11 mouse cellular contexts compared by ENCODE assay signal in genomic region chr10:68318438-68318979, GRCm38 (mm10). TPM values are rescaled to one million over a fixed set of nuclear protein-coding genes. Genes with fewer than 3 reads are reported as not detected.
DNase-seq lines count a peak whose midpoint lies in the region; ATAC-seq and TF ChIP-seq lines count a peak whose summit lies in the region.
"Had no signal": no experiment of that assay in that cellular context is flagged by ENCODE, and none has a peak within 500 bp of the region (broad histone marks: within the 10 kb centered on the region; RNA-seq: fewer than 3 reads in every experiment).

No protein-coding gene starts in this region.

- no peaks in the 10 kb centered on the region for H3K27me3 ChIP-seq in stomach, embryonic 14.5 days (ENCODE audit: control insufficient read depth, insufficient read depth, low read length)
- no peaks in the 10 kb centered on the region for H3K27me3 ChIP-seq in stomach, postnatal 0 days (ENCODE audit: control insufficient read depth, insufficient read depth, low read length)
- H3K27me3 ChIP-seq in stomach, embryonic 15.5 days (replicated peaks) = no peaks in the 10 kb centered on the region
- no peaks in the 10 kb centered on the region for H3K27me3 ChIP-seq in hindbrain, embryonic 14.5 days (ENCODE audit: control insufficient read depth, insufficient read depth, low read length)
- H3K27me3 ChIP-seq: forebrain, embryonic 15.5 days had no signal

- peak overlapping the region; percentile 40; the same call in 1 of the 2 replicates for H3K27ac ChIP-seq in stomach, embryonic 14.5 days (ENCODE audit: low read length)
- H3K27ac ChIP-seq in stomach, postnatal 0 days (replicated peaks) = no peak overlapping the region; the same call in 1 of the 2 replicates
- peak overlapping the region; percentile 63 for H3K27ac ChIP-seq in stomach, embryonic 15.5 days
- no peak overlapping the region for H3K27ac ChIP-seq in hindbrain, embryonic 14.5 days
- H3K27ac ChIP-seq: forebrain, embryonic 15.5 days had no signal

- no peak overlapping the region for H3K9ac ChIP-seq in stomach, embryonic 14.5 days (replicated peaks; ENCODE audit: low read depth, low read length)
- H3K9ac ChIP-seq in stomach, postnatal 0 days (ENCODE audit: low read length) = no peak overlapping the region
- no peak overlapping the region for H3K9ac ChIP-seq in stomach, embryonic 15.5 days
- no peak overlapping the region for H3K9ac ChIP-seq in hindbrain, embryonic 14.5 days
- H3K9ac ChIP-seq: forebrain, embryonic 15.5 days had no signal

- 40% methylated on average over 6 of the region's 6 CpGs for WGBS in stomach, embryonic 14.5 days
- 24% methylated on average over 6 of the region's 6 CpGs for WGBS in stomach, postnatal 0 days
- WGBS in stomach, embryonic 15.5 days = 28% methylated on average over 6 of the region's 6 CpGs
- 75% methylated on average over 6 of the region's 6 CpGs for WGBS in hindbrain, embryonic 14.5 days

- no peak for TF ChIP-seq CTCF in stomach, postnatal 0 days (IDR thresholded peaks at IDR 0.05; ENCODE audit: low read depth)

- H3K9me3 ChIP-seq in stomach, embryonic 14.5 days (ENCODE audit: control insufficient read depth, low read depth, low read length) = no peaks in the 10 kb centered on the region
- H3K9me3 ChIP-seq in stomach, postnatal 0 days (ENCODE audit: control insufficient read depth, low read length) = no peaks in the 10 kb centered on the region
- no peaks in the 10 kb centered on the region for H3K9me3 ChIP-seq in stomach, embryonic 15.5 days
- H3K9me3 ChIP-seq in hindbrain, embryonic 14.5 days (ENCODE audit: control insufficient read depth, low read length) = no peaks in the 10 kb centered on the region
- H3K9me3 ChIP-seq: forebrain, embryonic 15.5 days had no signal

- 0 out of 2 replicates have a peak, but pooled peaks have one; percentile 18 for ATAC-seq in stomach, embryonic 14.5 days (ENCODE audit: insufficient number of reproducible peaks, insufficient read depth, low FRiP score, low read depth)
- no peak for ATAC-seq in stomach, postnatal 0 days (ENCODE audit: low FRiP score, low TSS enrichment)
- no peak for ATAC-seq in stomach, embryonic 15.5 days (ENCODE audit: insufficient read depth, low FRiP score, low read depth)
- ATAC-seq in hindbrain, embryonic 14.5 days (ENCODE audit: low FRiP score) = no peak
- ATAC-seq: forebrain, embryonic 15.5 days; midbrain, embryonic 16.5 days had no signal

- no peaks in the 10 kb centered on the region for H3K36me3 ChIP-seq in stomach, embryonic 14.5 days (ENCODE audit: control insufficient read depth, insufficient read depth, low read length)
- H3K36me3 ChIP-seq in stomach, postnatal 0 days (ENCODE audit: control insufficient read depth, insufficient read depth, low read length) = no peaks in the 10 kb centered on the region
- no peaks in the 10 kb centered on the region for H3K36me3 ChIP-seq in stomach, embryonic 15.5 days
- no peaks in the 10 kb centered on the region for H3K36me3 ChIP-seq in hindbrain, embryonic 14.5 days (replicated peaks; ENCODE audit: control insufficient read depth, insufficient read depth)
- H3K36me3 ChIP-seq: forebrain, embryonic 15.5 days had no signal

- no peak overlapping the region for H3K4me2 ChIP-seq in stomach, embryonic 14.5 days (replicated peaks; ENCODE audit: low read depth, low read length)
- no peak overlapping the region for H3K4me2 ChIP-seq in stomach, postnatal 0 days (replicated peaks; ENCODE audit: low read depth)
- H3K4me2 ChIP-seq in stomach, embryonic 15.5 days = no peak overlapping the region
- H3K4me2 ChIP-seq in hindbrain, embryonic 14.5 days (replicated peaks) = no peak overlapping the region
- H3K4me2 ChIP-seq: forebrain, embryonic 15.5 days; liver, embryonic 11.5 days had no signal

- H3K4me3 ChIP-seq in stomach, embryonic 14.5 days (ENCODE audit: low read depth, low read length) = no peak overlapping the region
- no peak overlapping the region for H3K4me3 ChIP-seq in stomach, postnatal 0 days (ENCODE audit: low read depth, low read length)
- no peak overlapping the region for H3K4me3 ChIP-seq in stomach, embryonic 15.5 days (replicated peaks)
- H3K4me3 ChIP-seq in hindbrain, embryonic 14.5 days (replicated peaks; ENCODE audit: low read length) = no peak overlapping the region
- H3K4me3 ChIP-seq: forebrain, embryonic 15.5 days had no signal

- 0 out of 2 replicates have a peak, but pooled peaks cover 10% of the 10 kb centered on the region for H3K4me1 ChIP-seq in stomach, embryonic 14.5 days (ENCODE audit: control insufficient read depth, insufficient read depth, low read length)
- H3K4me1 ChIP-seq in stomach, postnatal 0 days (replicated peaks; ENCODE audit: control insufficient read depth, insufficient read depth) = no peaks in the 10 kb centered on the region
- peaks cover 6% of the 10 kb centered on the region for H3K4me1 ChIP-seq in stomach, embryonic 15.5 days
- H3K4me1 ChIP-seq in hindbrain, embryonic 14.5 days (replicated peaks; ENCODE audit: control insufficient read depth, insufficient read depth, low read length) = 0 out of 2 replicates have a peak, but pooled peaks cover 4% of the 10 kb centered on the region
- H3K4me1 ChIP-seq: forebrain, embryonic 15.5 days had no signal

- peak; percentile 81 for DNase-seq in heart, adult 11 months
- no peak for DNase-seq in heart, postnatal 25 days (ENCODE audit: low spot score)
- no peak for DNase-seq in stomach, postnatal 0 days (ENCODE audit: low spot score)
- peak; percentile 5 for DNase-seq in heart, postnatal 36 days
- no peak for DNase-seq in B cell, adult 2 months
- no peak for DNase-seq in hindbrain, embryonic 14.5 days (ENCODE audit: low spot score)

- intact Hi-C loops in heart, postnatal 25 days (cut with DNase I) = no loop called here
- intact Hi-C loops in heart, postnatal 36 days (cut with DNase I) = no loop called here

- TF ChIP-seq EP300 in stomach, postnatal 0 days (optimal IDR thresholded peaks at IDR 0.05) = no peak

RNA-seq across cellular contexts. Expression of gene Arid5b, which starts 40.0 kb away (rescaled TPM):
- 10 to 100 TPM; 22.5 to 28.3 TPM for total RNA-seq in heart, postnatal 25 days (2021)
- polyA plus RNA-seq in stomach, embryonic 14.5 days (2014; fragmentation: Nextera tagmentation; extraction: Ambion mirVana) = 40.8 and 43.0 TPM in 2 replicates
- 17.9 and 18.3 TPM in 2 replicates for polyA plus RNA-seq in stomach, postnatal 0 days (2015; fragmentation: Nextera tagmentation; extraction: Ambion mirVana)
- total RNA-seq in heart, postnatal 36 days (2021) = 10 to 100 TPM; 23.2 to 33.8 TPM
- 32.3 and 33.1 TPM in 2 replicates for polyA plus RNA-seq in stomach, embryonic 15.5 days (2015; fragmentation: Nextera tagmentation; extraction: Ambion mirVana)
- 17.4 and 21.0 TPM in 2 replicates for polyA plus RNA-seq in hindbrain, embryonic 14.5 days (2014; fragmentation: Nextera tagmentation; extraction: Ambion mirVana)

Comparison
In these comparisons a context has a peak if more than half of its experiments do, and no peak if none do; other contexts are left out.
1. DNase-seq: peak in heart, adult 11 months (single experiment) and heart, postnatal 36 days (2 of 2); none in heart, postnatal 25 days (single experiment), stomach, postnatal 0 days (single experiment), B cell, adult 2 months (0 of 2) and hindbrain, embryonic 14.5 days (single experiment).
2. H3K27ac ChIP-seq: peak in stomach, embryonic 14.5 days (single experiment) and stomach, embryonic 15.5 days (single experiment); none in stomach, postnatal 0 days (single experiment) and hindbrain, embryonic 14.5 days (single experiment).